Mouse (Mus musculus): Measurements from ENCODE around the gene Mex3a.

Mex3a gene

GRCm38 (mm10) chr3:88527565-88527964 lies 4.6 kb upstream of the Mex3a start:
- no peak for DNase-seq (ENCODE audit: low read depth, low spot score)

DNA sequence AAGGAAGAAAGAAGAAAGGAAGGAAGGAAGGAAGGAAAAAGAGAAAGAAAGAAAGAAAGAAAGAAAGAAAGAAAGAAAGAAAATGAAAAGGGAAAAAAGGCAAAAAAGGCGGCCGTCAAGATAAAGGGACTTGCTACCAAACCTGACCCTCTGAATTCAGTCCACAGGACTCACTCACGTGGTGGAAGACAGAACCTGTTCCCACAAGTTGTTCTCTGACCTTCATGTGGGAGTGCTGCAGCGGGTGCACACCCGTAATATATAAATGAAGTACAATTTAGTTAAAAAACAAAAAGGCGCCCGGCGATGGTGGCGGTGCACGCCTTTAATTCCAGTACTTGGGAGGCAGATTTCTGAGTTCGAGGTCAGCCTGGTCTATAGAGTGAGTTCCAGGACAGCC lies 3.5 kb upstream of the Mex3a start:
- DNase-seq (ENCODE audit: low read depth, low spot score), result no peak

DNA sequence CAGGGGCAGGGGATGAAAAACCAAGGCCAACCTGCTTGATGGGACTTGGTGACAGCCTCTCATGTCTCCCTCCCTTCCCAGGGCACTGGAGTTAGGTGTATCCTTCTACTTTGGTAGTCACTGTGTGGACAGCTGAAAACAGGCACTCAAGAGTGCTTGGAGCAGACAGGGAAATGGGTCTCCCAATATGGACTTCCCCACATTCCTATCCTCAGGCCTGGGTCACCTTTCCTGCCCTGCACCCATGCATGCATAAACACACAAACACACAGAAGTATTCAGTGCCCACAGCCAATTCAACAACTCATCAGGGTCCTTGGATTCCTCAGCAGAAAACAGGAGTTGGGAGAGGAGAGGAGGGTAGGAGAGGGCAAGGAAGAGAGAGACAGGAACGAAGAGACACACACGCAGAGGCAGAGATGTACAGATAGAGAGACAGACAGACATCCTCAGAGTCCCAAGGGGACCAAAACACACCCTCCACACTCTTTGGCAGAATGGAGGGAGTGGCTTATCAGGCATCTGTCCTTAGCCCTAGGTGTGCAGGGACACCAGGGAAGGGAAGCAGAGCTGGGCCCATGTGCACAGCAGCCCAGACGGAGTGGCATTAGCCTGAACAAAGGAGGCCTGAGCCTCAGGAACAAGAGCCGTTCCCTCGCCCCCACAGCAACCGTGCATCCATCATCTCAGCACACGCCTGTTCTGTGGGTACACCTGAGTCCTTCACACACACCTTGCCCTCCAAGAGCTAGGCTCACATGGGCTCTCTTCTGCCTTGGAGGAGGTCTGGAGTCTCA lies 2.8 kb upstream of the Mex3a start:
- DNase-seq (ENCODE audit: low read depth, low spot score), result no peak

DNA sequence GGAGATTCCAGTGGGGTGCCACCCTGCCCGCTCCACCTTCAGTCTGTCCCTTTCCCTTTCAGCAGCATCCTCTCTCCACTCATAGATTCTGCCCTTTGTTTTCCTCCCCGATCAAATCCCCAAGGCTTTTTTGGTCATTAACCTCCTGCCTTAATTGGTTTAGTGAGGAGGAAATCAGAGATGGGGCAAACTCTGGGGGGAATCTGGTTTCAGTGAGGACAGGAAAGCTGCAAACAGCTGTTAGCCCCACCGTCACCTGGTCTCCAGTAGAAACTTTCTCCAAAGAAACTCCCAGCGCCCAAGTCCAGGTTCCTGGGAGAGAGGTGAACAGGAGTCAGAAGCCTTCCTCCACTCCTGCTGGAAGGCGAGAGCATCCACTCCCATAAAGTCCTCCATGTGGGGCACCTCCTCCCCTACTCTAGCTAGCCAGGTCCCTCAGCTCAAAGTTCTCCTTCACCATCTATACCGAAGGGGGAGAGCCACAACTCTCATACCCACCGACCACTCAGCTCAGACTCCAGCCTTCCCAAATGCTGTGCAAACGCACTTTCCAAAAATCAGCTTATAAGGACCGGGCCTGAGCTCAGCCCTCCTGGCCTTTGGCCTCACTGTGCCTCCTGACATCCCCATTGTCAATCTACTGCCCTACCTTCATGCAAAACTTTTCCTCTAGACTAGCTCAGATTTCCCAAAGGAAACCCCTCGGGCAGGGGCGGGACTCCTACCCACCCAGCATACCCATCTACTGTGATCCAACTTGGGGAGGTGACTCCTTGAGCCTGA lies 1.9 kb upstream of the Mex3a start:
- peak; percentile 89 for DNase-seq (ENCODE audit: low read depth, low spot score)

GRCm38 (mm10) chr3:88531348-88532298 lies 572 bp upstream of the Mex3a start:
- peak; percentile 89 for DNase-seq (ENCODE audit: low read depth, low spot score)

DNA sequence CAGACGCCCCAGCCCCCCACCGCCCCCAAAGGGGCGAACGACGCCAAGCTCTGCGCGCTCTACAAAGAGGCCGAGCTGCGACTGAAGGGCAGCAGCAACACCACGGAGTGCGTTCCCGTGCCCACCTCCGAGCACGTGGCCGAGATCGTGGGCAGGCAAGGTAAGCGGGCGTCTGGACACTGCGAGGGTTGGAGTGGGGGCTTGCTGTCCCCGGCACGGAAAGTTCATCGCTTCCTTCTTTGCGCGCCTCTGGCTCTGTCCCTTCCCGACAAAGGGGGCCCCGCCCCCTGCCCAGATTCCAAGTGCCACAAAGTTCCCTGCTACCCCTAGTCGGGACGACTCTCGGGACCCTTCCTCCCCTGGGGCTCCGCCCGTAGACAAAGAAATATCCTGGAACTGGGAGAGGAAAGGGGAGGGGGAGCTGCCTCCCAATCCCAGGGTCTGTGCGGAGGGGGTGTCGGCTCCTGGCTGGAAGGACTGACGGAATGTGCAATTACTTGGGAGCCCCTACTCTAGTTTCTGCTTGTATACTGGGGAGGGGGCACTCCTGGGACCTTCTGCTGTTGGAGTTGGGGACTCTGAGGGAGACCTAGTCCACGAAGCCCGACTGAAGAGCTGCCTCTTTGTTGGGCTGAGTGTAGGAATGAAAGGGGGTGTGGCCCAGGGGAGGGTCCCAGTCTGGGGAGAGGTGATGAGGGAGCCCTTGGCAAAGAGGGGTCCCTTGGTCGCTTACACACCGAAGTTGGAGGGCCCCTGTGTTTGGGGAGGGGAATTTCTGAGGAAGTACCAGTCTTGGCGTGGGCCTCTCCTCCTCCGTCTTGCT lies 705 bp downstream of the Mex3a start:
- peak; percentile 74 for DNase-seq (ENCODE audit: low read depth, low spot score)

- DNase-seq (ENCODE audit: low read depth, low spot score), result no peak
These were observed 1.5 kb downstream of the Mex3a start for GRCm38 (mm10) chr3:88533706-88534105.

GRCm38 (mm10) chr3:88535005-88535404 lies 2.8 kb downstream of the Mex3a start:
- DNase-seq (ENCODE audit: low read depth, low spot score), result no peak

DNA sequence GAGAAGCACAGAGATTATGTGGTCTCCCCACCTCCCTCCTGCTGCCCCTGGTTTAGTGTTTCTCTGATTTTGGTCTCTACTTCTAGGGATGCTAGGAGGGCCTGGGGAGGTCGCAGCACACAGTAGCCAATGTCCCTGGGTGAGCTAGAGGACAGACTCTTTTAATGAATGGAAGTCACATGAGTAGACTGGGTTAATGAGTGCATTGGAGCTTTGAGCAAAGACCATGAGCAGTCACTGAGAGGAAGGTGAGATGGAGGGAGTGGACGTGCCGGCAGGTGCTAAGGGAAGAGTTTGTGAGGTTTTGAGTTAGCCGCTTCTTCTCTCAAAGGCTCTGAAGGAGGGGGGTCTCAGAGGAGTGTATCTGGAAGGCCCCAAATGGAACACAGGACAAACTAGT lies 3.3 kb downstream of the Mex3a start:
- DNase-seq (ENCODE audit: low read depth, low spot score), result no peak

GRCm38 (mm10) chr3:88536103-88536930 lies 4.1 kb downstream of the Mex3a start:
- DNase-seq (ENCODE audit: low read depth, low spot score), result peak; percentile 71

DNA sequence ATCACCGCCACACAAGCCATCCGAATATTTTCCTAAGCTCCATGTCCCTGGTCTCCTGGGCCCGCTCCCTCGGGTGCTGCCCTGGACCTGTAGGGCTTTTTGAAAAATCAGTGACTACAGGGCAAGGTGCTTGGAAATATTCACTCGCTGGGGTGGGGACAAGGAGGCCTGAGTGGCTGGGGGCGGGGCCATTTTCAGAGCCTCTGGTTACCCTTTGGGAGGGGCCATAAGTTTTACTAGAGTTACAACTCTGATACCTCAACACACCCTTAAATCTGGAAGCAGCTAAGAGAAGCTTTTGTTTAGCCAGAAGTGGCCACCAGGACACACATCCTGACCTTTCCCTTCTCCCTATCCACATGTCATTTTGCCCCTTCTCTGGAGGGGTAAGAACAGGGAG lies 5.0 kb downstream of the Mex3a start:
- DNase-seq (ENCODE audit: low read depth, low spot score), result no peak

DNA sequence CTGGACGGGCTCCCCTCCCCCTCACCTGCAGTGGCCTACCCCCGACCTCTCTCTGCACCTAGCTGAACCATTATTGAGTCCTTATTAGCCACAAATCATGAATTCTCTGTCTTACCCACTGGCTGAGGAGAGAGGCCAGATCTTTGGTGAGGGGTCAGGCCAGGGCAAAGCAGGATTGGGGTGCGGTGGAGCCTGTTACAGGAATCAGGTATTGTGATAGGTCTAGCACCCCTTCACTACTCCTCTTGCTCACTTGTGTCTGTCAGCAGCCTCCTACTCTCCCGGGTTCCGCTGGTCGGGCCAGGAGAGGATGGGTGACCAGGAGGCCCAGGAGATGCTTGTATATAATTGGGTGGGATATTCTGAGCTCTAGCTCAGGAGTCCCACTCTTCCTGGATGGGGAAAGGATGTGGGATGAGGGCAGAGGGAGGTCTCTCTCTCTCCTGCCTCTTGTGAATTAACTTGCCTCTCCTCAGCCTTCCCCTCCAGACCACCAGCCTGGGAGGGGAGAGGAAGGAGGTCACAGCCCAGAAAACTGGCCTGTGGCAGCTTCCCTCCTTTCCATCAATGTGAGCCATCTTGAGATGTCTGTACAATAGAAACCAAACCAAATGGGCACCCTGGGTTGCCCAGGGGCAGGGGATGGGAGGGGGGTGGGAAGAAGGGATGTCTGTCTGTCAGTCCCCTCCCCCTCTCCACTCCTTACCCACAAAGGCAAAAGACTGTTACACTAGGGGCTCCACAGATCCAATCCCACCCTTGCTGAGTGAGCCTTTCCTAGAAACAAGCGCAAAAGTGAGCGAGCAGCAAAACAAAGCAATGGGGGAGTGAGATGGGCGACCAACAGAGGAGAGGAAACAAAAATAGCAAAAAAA lies 6.3 kb downstream of the Mex3a start:
- DNase-seq (ENCODE audit: low read depth, low spot score), result no peak

DNA sequence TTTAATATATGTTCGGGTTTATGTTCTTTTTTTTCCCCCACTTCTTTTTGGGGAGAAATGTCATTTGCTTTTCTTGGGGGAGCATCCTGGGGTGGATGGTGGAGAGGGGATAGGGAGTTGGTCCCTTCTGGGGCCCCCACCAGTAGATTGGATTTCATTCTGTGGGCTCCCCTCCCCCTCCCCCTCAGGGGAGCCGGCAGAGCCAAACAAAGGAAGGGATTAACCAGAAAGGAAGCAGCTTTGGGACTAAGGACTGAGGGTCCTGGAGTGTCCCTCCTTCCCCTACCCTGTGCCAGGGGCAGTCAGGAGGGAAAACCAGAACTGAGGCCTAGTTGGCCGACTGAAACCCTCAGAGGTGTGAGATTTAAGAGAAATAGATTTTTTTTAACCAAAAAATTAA lies 7.2 kb downstream of the Mex3a start:
- DNase-seq (ENCODE audit: low read depth, low spot score), result no peak

DNA sequence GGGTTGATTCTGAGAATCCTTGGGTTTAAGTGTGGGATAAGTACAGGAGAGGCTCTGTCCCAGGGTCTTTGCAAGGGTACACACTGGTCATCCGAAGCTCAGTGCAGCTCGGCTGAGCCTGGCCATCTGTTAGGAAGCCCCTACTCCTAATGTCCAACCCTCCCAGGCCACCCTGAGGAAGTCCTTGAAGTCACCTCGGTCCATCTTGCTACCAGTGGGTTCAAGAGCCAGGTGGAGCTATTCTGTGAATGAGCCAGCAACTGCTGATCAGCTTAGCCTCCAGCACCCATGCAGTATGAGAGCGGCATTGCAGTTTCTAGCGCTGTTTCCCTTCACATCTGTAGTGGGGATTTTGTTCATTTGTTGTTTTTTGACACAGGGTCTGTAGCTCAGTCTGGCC lies 7.9 kb downstream of the Mex3a start:
- DNase-seq (ENCODE audit: low read depth, low spot score), result no peak

GRCm38 (mm10) chr3:88541622-88542401 lies 9.6 kb downstream of the Mex3a start:
- DNase-seq (ENCODE audit: low read depth, low spot score), result no peak

DNA sequence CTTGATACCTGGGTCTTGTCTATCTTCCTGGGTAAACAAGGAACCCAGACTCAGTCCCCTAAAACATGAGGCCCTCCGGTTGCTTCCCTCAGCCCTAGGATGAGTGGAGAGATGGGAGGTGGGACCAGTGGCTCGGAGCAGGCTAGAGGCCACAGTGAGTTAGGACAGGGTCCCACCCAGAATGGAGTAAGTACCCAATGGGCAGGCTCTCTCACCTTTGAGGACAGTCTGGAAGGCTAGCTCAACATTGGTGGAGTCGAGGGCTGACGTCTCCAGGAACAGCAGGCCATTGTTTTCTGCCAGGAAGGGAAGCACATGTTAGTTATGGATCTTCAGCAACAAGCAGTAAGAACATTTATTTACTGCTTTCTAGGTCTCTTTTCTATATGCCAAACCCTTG lies 10.3 kb downstream of the Mex3a start:
- DNase-seq (ENCODE audit: low read depth, low spot score), result no peak

DNA sequence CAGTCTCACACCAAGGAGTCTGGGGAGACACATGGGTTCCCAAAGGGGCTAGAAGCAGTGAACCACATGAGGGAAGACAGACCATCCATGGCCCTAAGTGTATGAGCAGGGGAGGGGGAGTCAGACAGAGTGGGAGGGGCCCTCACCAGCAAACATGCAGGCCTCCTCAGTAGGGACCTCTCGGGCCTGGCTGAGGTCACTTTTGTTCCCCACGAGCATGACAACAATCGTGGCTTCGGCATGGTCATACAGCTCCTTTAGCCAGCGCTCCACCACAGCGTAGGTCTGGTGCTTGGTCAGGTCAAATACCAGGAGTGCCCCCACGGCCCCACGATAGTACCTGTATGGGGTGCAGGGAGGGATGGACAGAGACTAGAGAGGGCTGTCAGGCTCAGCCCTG lies 11.0 kb downstream of the Mex3a start:
- DNase-seq (ENCODE audit: low read depth, low spot score), result no peak

DNA sequence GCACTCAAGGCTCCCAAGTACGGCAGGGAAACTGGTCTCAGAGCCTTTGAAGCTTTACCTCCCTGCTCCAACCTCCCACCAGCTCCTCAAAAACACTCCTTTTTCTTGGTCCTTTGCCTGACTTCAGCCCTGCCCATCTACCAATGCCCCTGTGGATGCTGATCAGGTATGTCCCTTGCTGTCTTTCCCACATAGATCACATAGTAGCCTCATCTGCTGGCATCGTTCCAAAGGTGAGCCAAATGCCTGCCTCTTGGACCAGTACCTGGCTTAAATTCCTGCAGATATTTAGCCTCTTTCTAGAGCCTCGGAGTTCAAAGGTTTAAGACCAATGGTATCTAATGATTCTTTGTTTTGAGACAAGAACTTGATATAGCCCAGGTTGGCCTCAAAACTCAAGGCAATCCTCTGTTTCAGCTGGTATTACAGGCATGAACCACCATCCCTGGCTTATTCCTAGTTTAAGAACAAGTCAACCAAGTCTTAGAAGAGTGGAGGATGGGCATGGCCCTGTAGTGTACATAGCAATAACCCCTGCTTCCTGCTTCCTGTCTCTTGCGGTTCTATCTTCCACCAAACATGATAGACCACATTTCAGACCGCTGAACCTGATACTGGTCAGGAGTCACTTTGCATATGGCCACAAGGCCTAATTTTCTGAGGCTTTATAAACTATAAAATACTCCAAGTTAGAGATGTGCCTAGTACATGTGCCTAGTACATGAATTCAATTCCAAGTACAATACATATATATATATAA lies 11.6 kb downstream of the Mex3a start:
- no peak for DNase-seq (ENCODE audit: low read depth, low spot score)
